Mouse (Mus musculus) kidney, postnatal 10 days (tissue): ENCODE data around the gene Gm11627.
A peak's percentile ranks its signal among the peaks of the same experiment; 100 is the strongest.
"Not testable (repeated sequence)": the region's sequence is repeated elsewhere in the genome, so short reads cannot be mapped to it uniquely, and the experiment has no call there.

Experiments
- DNase-seq: peaks from one replicate; pipeline ENCODE4 v3.0.0; 2021; ENCODE audit warnings: mixed read lengths

The Gm11627 gene

DNA sequence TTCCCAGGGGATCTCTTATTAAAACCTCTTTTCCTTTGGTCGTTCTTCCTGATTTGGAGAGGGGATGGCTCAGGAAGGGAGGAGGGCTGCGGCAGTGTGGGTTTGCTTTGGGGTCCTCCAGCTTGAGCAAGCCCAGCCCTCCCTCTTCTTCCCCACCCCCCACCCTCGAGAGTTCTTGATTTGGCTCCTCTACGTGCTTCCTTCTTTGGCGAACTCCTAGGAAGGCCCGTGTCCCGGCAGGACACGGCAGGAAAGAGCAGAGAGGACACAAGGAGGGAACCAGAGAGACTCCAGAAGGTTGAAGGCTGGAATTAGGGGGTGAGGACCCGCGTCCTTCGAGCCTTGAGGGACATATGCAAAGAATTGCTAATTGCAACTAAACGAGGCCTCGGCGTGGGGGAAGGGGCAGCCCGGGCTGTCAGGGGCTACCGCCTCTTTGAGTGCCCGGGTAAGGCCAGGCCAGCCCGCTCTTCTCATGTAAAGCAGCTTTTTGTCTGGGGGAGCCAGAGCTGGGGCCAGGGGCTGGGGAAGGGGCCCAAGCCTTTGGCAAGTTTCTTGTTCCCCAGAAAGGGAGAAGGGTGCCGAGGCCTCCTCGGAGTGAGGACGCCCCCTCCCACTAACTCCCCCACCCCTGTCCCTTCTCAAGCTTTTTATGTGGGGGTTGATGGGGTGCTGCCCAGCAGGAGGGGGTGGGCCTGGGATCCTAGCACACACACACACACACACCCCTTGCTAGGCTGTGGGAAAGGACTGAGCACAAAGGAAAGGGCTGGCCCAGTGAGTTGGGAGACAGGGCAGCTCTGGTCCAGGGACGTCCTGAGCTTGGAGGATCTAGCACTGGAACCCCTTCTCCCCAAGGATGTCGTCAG lies at the start of gene Gm11627:
Gene Gm11627, minus strand, starts transcription at position 297 of the 869 bp plus-strand sequence.
- peak; percentile 60 for DNase-seq

DNA sequence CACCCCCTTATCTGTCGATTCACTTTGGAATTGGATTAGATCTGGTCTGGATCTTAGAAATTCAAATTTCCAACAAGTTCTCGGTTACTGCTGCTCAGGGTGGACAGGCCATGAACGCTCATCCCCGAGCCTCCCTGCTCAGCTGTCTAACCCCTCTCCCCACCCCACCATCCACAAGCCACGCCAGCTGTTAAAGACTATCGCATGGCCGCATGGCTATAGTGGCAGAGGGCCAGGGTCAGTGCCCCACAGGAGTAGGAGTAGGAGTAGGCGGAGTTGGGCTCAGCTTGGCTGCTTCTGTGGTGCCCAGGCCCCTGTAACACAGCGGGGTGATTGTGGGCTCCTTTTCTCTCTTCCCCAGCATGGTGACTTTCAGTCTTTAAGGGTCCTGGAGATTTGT lies 49.3 kb upstream of the Gm11627 start:
- no peak for DNase-seq

DNA sequence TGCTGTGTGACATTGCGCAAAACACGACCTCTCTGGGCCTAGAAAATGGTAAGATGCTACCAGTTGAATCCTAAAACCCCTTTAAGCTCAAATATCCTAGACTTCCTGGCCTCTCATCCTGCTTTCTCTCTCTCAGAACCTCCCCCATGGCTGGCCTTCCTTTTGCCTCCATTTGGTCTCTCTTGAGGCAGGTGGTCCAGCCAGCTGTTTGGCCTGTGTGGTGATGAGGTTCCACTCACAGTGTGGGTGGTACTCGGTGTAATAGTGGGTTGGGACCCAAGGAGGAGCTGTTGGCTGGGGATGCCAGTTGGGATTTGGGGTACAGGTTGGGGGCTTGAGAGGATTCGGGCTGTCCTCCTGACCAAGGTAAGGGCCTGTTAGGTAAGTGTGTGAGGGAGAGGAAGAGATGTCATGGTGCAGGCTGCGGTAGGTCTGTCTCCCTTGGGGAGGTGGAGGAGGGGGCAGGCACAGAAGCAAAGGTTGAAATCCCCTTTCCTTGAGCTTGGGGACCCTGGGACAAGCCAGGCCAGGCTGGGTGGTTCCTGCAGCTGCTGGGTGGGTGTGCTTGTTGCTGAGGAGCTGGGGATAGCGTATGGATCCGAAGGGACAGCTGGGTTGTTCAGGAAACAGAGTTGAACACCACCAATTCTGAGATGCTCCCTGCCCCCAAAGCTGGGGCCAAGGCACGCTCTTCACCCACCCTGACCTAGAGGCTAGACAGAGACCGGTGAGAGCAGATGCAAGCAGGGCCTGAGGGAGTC lies 48.1 kb upstream of the Gm11627 start:
- no peak for DNase-seq

DNA sequence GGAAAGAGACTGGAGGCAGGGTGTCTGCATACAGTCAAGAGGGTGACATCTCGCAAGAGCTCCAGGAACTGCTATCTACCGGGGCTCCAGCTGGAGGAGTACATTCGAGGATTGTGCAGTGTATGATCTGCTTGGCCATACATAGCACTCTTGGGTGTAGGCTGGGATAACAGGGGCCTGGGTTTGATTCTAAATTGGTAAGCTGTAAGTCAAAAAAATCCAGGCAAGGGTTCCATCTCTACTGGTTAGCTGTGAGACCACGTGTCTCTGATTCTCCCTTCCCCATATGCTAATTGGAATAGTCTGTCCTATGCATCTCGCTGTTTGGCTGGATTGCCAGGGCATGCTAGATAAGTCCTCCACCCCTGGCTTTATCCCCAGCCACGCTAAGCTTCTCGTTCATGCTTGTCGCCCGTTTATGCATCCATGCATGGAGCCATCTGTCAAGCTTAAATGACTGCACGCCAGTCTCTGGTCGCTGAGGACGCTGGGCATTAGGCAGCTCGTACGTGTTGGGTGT lies 45.7 kb upstream of the Gm11627 start:
- DNase-seq, result no peak

DNA sequence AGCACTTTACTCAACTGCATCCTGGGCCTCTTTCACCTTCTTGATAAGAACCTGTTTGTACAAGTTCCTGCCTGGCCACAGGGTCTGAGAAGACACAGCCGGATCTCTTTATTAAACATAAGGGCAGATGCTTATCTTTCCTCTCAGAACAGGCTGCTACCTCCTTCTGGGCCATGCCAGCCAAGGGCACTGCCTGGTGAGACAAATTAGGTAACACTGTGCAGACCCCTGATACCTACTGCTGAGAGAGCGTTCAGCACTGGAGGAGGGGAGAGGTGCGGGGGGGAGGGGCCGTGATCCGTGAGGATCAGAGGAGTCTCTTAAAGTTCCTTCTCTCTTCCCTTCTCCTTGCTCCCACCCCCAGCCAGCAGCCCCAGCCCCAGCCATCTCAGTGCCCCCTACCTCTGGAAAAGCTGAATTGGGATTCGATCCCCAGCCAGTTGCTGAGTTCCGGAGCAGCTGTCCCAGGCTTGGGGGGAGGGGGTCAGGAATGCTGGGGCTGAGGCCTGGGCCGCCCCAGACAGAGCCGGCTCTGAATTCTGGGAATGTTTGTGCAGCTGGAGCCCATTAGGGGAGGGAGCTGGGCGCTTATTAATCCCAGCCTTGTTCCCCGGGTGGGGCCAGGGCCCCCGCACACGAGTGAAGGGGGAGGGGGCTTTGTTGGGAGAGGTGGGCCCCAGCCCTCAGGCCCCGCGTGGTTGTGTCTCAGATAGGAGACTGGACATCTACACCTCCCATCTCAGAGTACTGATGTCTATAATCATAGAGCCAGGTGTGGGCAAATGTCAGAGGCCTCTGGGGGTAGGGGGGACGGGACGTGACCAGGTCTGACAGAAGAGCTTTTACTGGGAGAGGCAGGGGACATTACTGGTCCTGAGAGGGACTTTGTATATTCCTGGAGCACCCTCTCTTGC lies 44.9 kb upstream of the Gm11627 start:
- peak; percentile 89 for DNase-seq

DNA sequence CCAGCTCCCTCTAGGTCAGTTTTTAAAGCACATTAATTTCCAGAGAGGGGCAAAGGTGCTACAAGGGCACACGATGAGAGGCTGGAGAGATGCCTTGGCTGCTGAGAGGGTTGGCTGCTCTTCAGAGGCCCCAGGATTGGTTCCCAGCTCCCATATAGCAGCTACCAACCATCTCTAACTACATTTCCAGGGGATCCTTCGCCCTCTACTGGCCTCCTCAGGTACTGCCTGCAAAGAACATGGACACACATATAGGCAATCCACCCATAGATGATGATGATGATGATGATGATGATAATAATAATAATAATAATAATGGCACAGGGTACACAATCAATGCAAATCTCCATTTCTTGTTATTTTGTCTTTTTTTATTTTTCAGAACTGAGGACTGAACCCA lies 40.2 kb upstream of the Gm11627 start:
- no peak for DNase-seq

DNA sequence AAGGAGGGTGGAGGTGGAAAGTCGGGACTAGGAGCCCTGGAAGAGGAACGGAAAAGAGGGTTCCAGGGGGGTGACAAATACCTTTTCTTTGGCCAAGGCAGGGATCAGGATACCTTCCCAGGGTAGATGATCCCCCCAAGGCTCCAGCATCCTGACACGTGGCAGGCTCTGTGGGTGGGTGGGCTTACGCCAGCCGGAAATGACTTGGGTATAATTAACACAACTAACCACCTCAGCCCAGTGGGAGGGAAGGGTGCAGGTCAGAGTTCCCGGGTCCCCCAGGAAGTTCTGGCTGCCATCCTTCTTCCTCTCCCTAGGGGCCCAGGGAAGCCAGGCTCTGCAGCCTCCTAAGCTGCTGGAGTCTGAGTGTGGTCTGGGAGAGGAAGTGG lies 32.0 kb upstream of the Gm11627 start:
- no peak for DNase-seq

DNA sequence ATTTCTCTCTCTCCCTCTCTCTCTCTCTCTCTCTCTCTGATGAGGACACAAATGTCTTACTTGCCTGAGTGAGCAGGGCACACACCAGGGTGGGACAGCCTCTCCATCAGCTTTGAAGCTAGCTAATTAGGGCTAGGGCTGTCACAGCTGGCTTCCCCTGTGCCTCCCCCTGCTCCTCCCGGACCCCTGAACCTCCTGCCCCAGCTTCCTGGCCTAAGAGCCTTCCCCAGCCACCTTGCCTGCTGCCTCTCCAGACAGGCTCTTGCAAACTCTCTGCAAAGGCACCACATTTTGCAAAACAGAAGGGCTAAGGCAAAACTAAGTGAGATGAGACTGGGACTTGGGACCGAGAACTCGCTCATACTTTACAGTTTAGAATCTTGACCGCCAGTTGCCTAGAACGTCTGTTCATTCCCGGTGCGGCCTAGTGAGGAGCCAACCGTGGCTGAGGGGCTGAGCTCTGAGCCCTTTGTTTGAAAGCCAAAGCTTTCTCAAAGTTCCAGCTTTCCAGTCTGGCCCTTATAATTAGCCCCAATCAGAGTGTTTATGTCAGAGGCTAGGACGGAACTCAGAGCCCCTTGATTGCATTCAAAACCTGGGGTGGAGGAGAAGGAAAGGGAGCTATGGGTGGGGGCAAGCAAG lies 31.5 kb upstream of the Gm11627 start:
- peak; percentile 34 for DNase-seq

DNA sequence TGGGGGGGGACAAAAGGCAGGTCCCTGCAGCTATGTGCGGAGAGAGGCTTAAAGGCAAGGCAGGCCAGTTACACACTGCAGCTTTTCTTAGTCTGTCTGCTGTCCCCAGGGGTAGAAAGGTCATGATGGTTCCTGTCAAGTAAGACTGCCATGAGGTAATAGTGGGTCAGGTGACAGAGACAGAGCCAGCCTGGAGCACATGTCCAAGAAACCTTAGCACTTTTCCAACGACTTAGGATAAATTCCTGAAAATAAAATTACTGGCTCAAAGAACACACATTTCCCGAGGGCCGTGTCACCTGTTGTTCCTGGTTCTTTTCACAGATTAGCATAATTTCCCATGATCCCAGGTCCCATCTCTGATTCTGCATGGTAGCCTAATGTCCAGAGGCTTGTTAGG lies 31.0 kb upstream of the Gm11627 start:
- no peak for DNase-seq

DNA sequence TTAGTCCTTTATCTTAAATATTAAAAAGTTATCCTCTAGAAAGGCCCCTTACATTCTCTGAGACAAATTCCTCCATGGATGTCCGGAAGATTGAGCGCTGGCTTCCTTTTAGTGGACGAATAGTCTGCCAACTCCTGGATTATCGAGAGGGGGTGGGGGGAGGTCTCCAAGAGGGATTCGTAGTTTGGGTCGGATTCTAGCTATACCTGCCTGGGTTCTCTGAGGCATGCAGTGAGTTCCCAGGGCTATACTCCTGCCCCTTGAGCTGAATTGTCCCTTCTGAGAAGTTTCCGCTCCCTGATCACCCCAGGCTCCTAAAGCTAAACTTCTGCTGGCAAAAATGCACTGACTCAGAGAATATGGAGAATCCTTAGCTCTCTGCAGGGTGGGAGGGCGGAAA lies 30.2 kb upstream of the Gm11627 start:
- DNase-seq, result no peak

DNA sequence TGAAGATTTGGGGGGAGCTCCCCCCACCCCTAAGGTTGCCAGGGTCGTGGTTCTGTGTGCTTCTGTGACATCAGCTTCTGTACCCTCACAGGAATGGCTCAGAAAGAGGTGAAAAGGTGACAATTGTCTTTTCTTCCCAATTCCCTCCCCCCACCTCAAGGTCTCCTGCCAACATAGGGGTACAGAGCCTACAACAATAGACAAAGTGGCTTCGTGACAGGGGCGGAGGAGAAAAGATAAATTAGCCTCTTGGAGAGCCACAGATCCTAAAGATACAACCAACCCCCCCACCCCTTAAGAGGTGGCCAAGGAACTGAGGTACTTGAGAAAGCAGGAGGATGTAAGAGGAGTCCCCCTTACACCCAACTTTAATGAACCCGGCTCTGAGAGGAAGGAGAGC lies 29.4 kb upstream of the Gm11627 start:
- DNase-seq, result no peak

DNA sequence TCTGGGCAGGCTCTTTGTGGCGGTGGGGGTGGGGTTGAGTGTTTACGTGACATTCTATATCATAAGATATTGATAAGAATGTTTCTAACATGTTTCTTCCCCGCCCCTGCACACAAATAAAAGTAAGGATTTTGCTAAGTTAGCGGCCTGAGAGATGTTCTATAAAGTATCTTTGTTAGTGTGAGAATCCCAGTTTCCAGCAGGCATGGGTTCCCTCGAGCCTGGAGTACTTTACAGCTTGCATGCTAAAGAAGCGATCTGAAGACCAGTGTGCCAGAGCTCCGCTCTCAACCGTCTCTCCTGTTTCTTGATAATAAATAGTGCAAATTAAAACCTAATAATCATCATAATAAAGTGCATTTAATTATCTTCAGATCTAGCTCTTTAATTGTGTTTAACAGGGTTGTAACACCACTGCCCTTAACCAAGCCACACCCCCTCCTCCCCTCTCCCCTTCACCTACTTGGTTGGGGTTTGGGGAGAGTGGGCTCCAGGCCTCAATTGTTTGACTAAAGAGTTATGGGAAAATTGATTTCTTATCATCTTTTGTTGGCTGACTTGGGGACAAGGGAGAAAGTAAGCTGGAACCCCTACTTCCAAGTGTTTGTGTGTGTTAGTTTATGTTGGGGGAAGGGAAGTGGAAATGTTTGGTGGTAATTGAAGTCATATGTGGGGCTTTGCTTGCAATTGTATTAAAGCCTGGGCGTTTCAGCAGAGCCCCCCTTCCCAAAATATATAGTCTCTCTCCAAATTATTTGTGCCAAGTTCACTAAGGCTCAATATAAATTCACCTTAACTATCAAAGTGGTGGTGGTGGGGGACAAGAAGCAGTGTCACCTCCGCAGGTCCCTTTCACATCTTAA lies 28.7 kb upstream of the Gm11627 start:
- DNase-seq, result no peak

DNA sequence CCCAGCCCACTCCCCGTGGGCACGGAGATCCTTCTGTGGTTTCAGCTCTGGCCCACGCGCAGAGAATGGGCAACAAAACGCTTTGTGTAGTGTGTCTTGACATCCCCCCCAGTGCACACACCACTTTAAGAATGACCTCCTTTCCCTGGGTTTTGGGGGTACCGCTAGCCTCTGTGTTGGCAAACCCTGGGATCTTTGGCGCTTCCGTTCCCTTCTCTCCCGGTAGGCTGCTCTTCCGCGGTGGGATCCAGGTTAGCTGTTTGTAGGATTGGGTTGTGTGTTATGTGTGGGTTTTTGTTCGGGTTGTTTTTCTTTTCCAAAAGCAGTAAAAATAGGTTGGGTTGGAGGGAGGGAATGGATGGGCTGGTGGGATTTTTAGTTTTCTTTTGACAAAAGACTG lies 27.9 kb upstream of the Gm11627 start:
- not testable (repeated sequence) for DNase-seq

DNA sequence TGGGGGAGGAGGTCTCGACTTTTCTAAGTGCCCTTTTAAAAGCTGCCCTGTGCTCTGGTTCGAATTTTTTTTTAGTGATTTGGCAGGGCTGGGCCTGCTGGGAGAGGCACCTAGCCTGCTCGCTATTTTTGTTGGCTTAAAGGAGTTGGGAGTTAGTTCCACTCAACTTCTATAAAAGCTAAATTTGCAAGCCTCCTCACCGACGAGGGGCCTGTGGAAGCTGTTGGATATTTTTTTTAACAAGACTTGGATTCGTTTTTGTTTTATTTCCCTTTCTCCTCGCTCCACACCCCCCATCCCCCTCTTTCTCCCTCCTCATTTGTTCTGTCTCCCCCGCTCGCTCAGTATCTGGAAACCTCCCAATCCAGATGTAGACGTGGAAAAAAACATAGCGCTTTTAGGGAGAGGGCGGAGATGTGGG lies 27.5 kb upstream of the Gm11627 start:
- peak; percentile 42 for DNase-seq

DNA sequence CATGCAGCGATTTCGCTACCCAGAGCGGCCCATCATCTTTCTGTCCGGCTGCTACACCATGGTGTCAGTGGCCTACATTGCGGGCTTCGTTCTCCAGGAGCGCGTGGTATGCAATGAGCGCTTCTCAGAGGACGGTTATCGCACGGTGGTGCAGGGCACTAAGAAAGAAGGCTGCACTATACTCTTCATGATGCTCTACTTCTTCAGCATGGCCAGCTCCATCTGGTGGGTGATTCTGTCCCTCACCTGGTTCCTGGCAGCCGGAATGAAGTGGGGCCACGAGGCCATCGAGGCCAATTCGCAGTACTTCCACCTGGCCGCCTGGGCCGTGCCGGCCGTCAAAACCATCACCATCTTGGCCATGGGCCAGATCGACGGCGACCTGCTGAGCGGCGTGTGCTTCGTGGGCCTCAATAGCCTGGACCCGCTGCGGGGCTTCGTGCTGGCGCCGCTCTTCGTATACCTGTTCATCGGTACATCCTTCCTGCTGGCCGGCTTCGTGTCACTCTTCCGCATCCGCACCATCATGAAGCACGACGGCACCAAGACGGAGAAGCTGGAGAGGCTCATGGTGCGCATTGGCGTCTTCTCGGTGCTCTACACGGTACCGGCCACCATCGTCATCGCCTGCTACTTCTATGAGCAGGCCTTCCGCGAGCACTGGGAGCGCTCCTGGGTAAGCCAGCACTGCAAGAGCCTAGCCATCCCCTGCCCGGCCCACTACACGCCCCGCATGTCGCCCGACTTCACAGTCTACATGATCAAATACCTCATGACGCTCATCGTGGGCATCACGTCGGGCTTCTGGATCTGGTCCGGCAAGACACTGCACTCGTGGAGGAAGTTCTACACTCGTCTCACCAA lies 26.5 kb upstream of the Gm11627 start:
- peak; percentile 62 for DNase-seq

DNA sequence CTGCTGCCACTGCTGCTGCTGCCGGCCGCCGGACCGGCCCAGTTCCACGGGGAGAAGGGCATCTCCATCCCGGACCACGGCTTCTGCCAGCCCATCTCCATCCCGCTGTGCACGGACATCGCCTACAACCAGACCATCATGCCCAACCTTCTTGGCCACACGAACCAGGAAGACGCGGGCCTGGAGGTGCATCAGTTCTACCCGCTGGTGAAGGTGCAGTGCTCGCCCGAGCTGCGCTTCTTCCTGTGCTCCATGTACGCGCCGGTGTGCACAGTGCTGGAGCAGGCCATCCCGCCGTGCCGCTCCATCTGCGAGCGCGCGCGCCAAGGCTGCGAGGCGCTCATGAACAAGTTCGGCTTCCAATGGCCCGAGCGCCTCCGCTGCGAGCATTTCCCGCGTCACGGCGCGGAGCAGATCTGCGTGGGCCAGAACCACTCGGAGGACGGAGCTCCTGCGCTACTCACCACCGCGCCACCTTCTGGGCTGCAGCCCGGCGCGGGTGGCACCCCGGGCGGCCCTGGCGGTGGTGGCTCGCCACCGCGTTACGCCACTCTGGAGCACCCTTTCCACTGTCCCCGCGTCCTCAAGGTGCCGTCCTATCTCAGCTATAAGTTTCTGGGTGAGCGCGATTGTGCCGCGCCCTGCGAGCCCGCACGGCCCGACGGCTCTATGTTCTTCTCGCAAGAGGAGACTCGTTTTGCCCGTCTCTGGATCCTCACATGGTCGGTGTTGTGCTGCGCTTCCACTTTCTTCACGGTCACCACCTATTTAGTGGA lies 25.7 kb upstream of the Gm11627 start:
- DNase-seq, result peak; percentile 64

DNA sequence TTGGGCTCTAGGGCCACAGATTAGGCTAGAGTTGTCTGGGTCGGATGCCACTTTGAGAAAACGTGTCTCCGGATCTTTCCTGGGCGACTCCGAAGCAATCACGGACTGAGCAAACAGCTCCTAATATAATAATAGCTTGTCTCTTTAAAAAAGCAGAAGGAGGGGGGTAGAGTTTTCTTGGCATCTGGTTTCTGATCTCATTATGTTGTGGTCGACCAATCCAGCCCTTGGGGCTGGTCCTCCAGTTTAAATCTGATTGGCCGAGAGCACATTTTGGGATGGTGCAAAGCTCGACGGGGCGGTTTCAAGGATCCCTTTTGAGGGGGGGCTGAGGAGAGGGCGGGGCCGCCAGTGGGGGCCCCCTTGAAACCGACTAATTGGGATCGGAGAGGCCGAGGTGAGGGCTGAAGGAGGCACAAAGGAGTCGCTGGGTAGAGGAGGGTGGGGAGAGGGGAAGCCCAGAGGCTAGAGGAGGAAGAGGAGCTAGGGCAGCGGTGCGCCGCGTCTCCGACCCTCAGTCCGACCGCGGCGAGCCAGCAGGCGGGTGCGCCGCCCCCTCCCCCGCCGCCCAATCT lies 24.8 kb upstream of the Gm11627 start, which contains the start of gene Fzd2:
Gene Fzd2, plus strand, starts transcription at position 387 of the 575 bp plus-strand sequence.
- DNase-seq, result peak; percentile 90

DNA sequence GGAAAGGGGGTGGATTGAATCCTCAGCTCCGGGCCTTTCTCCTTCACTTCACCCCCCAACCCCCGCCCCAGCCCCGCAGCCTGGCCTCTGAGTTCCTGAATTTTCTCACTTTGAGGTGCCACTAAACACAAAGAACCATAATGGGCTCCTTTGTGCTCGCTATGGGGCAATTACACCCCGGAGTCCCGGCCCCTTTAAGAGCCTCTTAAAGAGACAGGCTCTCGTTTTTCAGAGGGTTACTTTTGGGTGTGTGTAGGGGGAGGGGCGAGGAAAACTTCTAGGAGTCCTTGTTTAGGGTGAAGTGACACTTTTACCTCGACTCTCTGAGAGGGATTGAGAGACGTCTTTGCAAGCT lies 24.2 kb upstream of the Gm11627 start:
- peak; percentile 82 for DNase-seq
